Mouse (Mus musculus) liver, embryonic 15.5 days (tissue): ENCODE data around the gene Kat5. TPM values are rescaled to one million over a fixed set of nuclear protein-coding genes. Genes with fewer than 3 reads are reported as not detected.

Source experiments
- ATAC-seq: fragments of 200-750 bp; cut with Nextera tagmentation; 2 replicates; pipeline ENCODE4 v1.8.0; 2017; ENCODE audit warnings: moderate number of reproducible peaks, mild to moderate bottlenecking, moderate library complexity; ENCODE audit not compliant: insufficient read depth
- H3K27ac ChIP-seq: fragments of 300-500 bp; sonication (generic); replicated peaks from 2 replicates; pipeline ENCODE4 v1.5.1; 2015; ENCODE audit warnings: mild to moderate bottlenecking, inconsistent platforms
- H3K27me3 ChIP-seq: fragments of 300-500 bp; sonication (generic); 2 replicates; pipeline ENCODE4 v1.6.1; 2015; ENCODE audit warnings: mild to moderate bottlenecking, inconsistent platforms
- H3K36me3 ChIP-seq: fragments of 300-500 bp; sonication (generic); replicated peaks from 2 replicates; pipeline ENCODE4 v1.6.1; 2015; ENCODE audit warnings: moderate library complexity, mild to moderate bottlenecking, inconsistent platforms
- H3K4me1 ChIP-seq: fragments of 300-500 bp; sonication (generic); replicated peaks from 2 replicates; pipeline ENCODE4 v1.6.1; 2015; ENCODE audit warnings: inconsistent platforms
- H3K4me2 ChIP-seq: fragments of 300-500 bp; sonication (generic); 2 replicates; pipeline ENCODE4 v1.6.1; 2015; ENCODE audit warnings: moderate library complexity, mild to moderate bottlenecking, inconsistent platforms
- H3K4me3 ChIP-seq: fragments of 300-500 bp; sonication (generic); replicated peaks from 2 replicates; pipeline ENCODE4 v1.5.1; 2015; ENCODE audit warnings: mild to moderate bottlenecking, inconsistent platforms
- H3K9ac ChIP-seq: fragments of 300-500 bp; sonication (generic); 2 replicates; pipeline ENCODE4 v1.6.1; 2015; ENCODE audit warnings: moderate library complexity, mild to moderate bottlenecking, inconsistent platforms
- H3K9me3 ChIP-seq: fragments of 300-500 bp; sonication (generic); replicated peaks from 2 replicates; pipeline ENCODE4 v1.6.1; 2016; ENCODE audit warnings: inconsistent platforms
- WGBS: fragments of 180-500 bp; shearing (Covaris S2); methylation state at CpG from one replicate; pipeline ENCODE4 v1.1.7; 2015; ENCODE audit warnings: mixed read lengths; ENCODE audit not compliant: insufficient replicate concordance; 5-methylcytosine and 5-hydroxymethylcytosine counted together
- polyA plus RNA-seq: library from polyadenylated mRNA; unstranded; fragments of >200 nt; fragmentation: Nextera tagmentation; extraction: Ambion mirVana; gene quantifications from 2 replicates; pipeline ENCODE4 v1.2.1, GENCODE M21; 2015

Kat5 gene
- polyA plus RNA-seq, 1 experiment from 2014 or later, result 16.2 TPM

- Histone ChIP-seq H3K27ac (peak within 1 kb of the TSS; percentile 87), H3K4me2 (peak within 1 kb of the TSS; percentile 88), H3K4me1 (peaks cover 28% of the 10 kb centered on the region), H3K4me3 (peak within 1 kb of the TSS; percentile 91), H3K9ac (peak within 1 kb of the TSS; percentile 94), H3K27me3 (no peaks in the 10 kb centered on the region), H3K9me3 (no peaks in the 10 kb centered on the region), H3K36me3 (peaks cover 43% of the 10 kb centered on the region)
- peak; percentile 77 for ATAC-seq
- under 1% methylated on average over 64 of the region's 64 CpGs for WGBS
Observed at GRCm38 (mm10) chr19:5601752-5602541, 8.1 kb downstream of the Kat5 start, which contains the start of gene Rnaseh2c. Gene Rnaseh2c (plus strand): TSS chr19:5601873.

GRCm38 (mm10) chr19:5599224-5599623 is 10.8 kb downstream of the Kat5 start:
- H3K27ac ChIP-seq, result no peak overlapping the region
- H3K4me1 ChIP-seq, result peaks cover 28% of the 10 kb centered on the region
- ATAC-seq, result no peak
- peaks cover 16% of the 10 kb centered on the region for H3K36me3 ChIP-seq
- no peak overlapping the region for H3K4me3 ChIP-seq
- WGBS, result 54% methylated on average over 4 of the region's 4 CpGs
- no peak overlapping the region for H3K9ac ChIP-seq
- H3K4me2 ChIP-seq, result no peak overlapping the region
- H3K9me3 ChIP-seq, result no peaks in the 10 kb centered on the region
- H3K27me3 ChIP-seq, result no peaks in the 10 kb centered on the region

GRCm38 (mm10) chr19:5591888-5592287 is 18.1 kb downstream of the Kat5 start:
- H3K9ac ChIP-seq, result no peak overlapping the region
- H3K27me3 ChIP-seq, result no peaks in the 10 kb centered on the region
- no peak overlapping the region for H3K4me3 ChIP-seq
- no peaks in the 10 kb centered on the region for H3K4me1 ChIP-seq
- H3K36me3 ChIP-seq, result no peaks in the 10 kb centered on the region
- no peak for ATAC-seq
- H3K9me3 ChIP-seq, result no peaks in the 10 kb centered on the region
- WGBS, result 58% methylated on average over 6 of the region's 6 CpGs
- H3K4me2 ChIP-seq, result no peak overlapping the region
- H3K27ac ChIP-seq, result no peak overlapping the region

- Histone ChIP-seq H3K4me1 (no peaks in the 10 kb centered on the region), H3K4me3 (no peak overlapping the region), H3K9ac (no peak overlapping the region), H3K27ac (no peak overlapping the region), H3K9me3 (no peaks in the 10 kb centered on the region), H3K27me3 (0 out of 2 replicates have a peak, but pooled peaks cover 3% of the 10 kb centered on the region), H3K36me3 (no peaks in the 10 kb centered on the region), H3K4me2 (no peak overlapping the region)
- 50% methylated on average over 9 of the region's 9 CpGs for WGBS
- no peak for ATAC-seq
Observed at GRCm38 (mm10) chr19:5589159-5589558, 20.9 kb downstream of the Kat5 start.

GRCm38 (mm10) chr19:5581995-5582394 is 28.0 kb downstream of the Kat5 start:
- WGBS, result 57% methylated on average over 2 of the region's 2 CpGs
- no peak for ATAC-seq
- no peak overlapping the region for H3K9ac ChIP-seq

GRCm38 (mm10) chr19:5580776-5581175 is 29.3 kb downstream of the Kat5 start:
- ATAC-seq, result no peak
- no peak overlapping the region for H3K4me2 ChIP-seq
- H3K27me3 ChIP-seq, result peaks cover 8% of the 10 kb centered on the region; the same call in 1 of the 2 replicates
- no peak overlapping the region for H3K27ac ChIP-seq
- H3K4me1 ChIP-seq, result no peaks in the 10 kb centered on the region
- no peak overlapping the region for H3K4me3 ChIP-seq
- WGBS, result 70% methylated on average over 6 of the region's 6 CpGs
- H3K36me3 ChIP-seq, result no peaks in the 10 kb centered on the region
- H3K9me3 ChIP-seq, result no peaks in the 10 kb centered on the region
- H3K9ac ChIP-seq, result no peak overlapping the region

More at GRCm38 (mm10) chr19:5581995-5582394, 28.0 kb downstream of the Kat5 start:
- Histone ChIP-seq H3K27ac (no peak overlapping the region), H3K4me1 (no peaks in the 10 kb centered on the region), H3K9me3 (no peaks in the 10 kb centered on the region), H3K27me3 (peaks cover 8% of the 10 kb centered on the region; the same call in 1 of the 2 replicates), H3K4me3 (no peak overlapping the region), H3K36me3 (no peaks in the 10 kb centered on the region), H3K4me2 (no peak overlapping the region)

- Histone ChIP-seq H3K27me3 (peaks cover 8% of the 10 kb centered on the region; the same call in 1 of the 2 replicates), H3K4me1 (no peaks in the 10 kb centered on the region), H3K9ac (no peak overlapping the region), H3K4me3 (no peak overlapping the region), H3K27ac (no peak overlapping the region), H3K36me3 (no peaks in the 10 kb centered on the region), H3K9me3 (no peaks in the 10 kb centered on the region), H3K4me2 (no peak overlapping the region)
- WGBS, result 70% methylated on average over 4 of the region's 4 CpGs
- ATAC-seq, result no peak
Observed at GRCm38 (mm10) chr19:5579971-5580370, 30.1 kb downstream of the Kat5 start.

- ATAC-seq, result no peak
- no peak overlapping the region for H3K27ac ChIP-seq
- 80% methylated on average over 1 of the region's 1 CpGs for WGBS
Observed at GRCm38 (mm10) chr19:5575336-5575735, 34.7 kb downstream of the Kat5 start.

GRCm38 (mm10) chr19:5572331-5573125 is 37.5 kb downstream of the Kat5 start:
- 71% methylated on average over 19 of the region's 19 CpGs for WGBS
- peak overlapping the region; percentile 73 for H3K27ac ChIP-seq
- no peak for ATAC-seq

More at GRCm38 (mm10) chr19:5575336-5575735, 34.7 kb downstream of the Kat5 start:
- Histone ChIP-seq H3K9ac (no peak overlapping the region), H3K4me2 (no peak overlapping the region), H3K4me1 (peaks cover 14% of the 10 kb centered on the region; the same call in 1 of the 2 replicates), H3K4me3 (no peak overlapping the region), H3K9me3 (no peaks in the 10 kb centered on the region), H3K36me3 (peaks cover 2% of the 10 kb centered on the region; the same call in 1 of the 2 replicates), H3K27me3 (peaks cover 5% of the 10 kb centered on the region; the same call in 1 of the 2 replicates)

GRCm38 (mm10) chr19:5571831-5572230 is 38.2 kb downstream of the Kat5 start:
- Histone ChIP-seq H3K9me3 (no peaks in the 10 kb centered on the region), H3K27ac (peak overlapping the region; percentile 73), H3K9ac (no peak overlapping the region), H3K4me1 (peaks cover 37% of the 10 kb centered on the region), H3K27me3 (peaks cover 2% of the 10 kb centered on the region), H3K36me3 (peaks cover 13% of the 10 kb centered on the region), H3K4me2 (no peak overlapping the region), H3K4me3 (no peak overlapping the region)
- WGBS, result 34% methylated on average over 5 of the region's 5 CpGs
- ATAC-seq, result no peak

More at GRCm38 (mm10) chr19:5572331-5573125, 37.5 kb downstream of the Kat5 start:
- H3K9ac ChIP-seq, result no peak overlapping the region
- H3K4me3 ChIP-seq, result no peak overlapping the region
- no peaks in the 10 kb centered on the region for H3K27me3 ChIP-seq
- peaks cover 30% of the 10 kb centered on the region for H3K4me1 ChIP-seq
- peak overlapping the region; percentile 27 for H3K4me2 ChIP-seq
- peaks cover 13% of the 10 kb centered on the region for H3K36me3 ChIP-seq
- no peaks in the 10 kb centered on the region for H3K9me3 ChIP-seq
